Mouse (Mus musculus) layer of hippocampus, postnatal 10 days (tissue): Measurements from ENCODE around the gene Mob4. TPM values are rescaled to one million over a fixed set of nuclear protein-coding genes. Genes with fewer than 3 reads are reported as not detected.

ENCODE experiments used
- DNase-seq, 2 experiments: peaks; one replicate each; pipeline ENCODE4 v3.0.0; 2021; ENCODE audit warnings: low spot score in 2 of 2
- total RNA-seq, 2 experiments: library from RNA; stranded (reverse); gene quantifications; 2 replicates each; pipeline ENCODE4 v1.2.3; 2021

The Mob4 gene
- total RNA-seq, 2 experiments from 2014 or later, result 64.7 to 79.4 TPM

DNA sequence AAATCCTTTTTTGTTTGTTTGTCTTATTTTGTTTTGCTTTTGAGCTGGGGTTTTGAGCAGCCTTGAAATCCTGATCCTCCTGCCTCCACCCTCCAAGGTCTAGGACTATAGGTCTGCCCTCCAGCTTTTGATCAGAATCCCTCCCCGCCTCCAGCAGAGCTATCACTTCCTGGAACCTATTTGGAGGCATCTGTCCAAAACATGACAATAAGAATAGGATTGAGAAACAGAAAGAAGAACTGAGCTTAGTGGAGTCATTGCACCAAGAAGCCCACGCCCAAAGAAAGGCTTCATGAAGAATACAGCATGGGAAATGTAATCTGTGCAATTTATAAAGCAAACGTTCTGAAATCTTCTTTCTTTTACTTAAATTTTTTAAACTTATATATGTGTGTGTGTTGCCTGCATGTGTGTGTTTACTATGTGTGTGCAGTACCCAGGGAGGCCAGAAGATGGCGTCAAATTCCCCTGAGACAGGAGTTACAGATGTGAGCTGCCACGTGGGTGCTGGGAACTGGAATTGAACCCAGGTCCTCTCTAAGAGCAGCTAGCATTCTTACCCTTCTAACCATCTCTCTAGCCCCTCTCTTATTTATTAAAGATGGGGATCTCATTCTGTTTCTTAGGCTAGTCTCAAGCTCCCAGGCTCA is 49.0 kb downstream of the Mob4 start:
- no peak for DNase-seq

- no peak for DNase-seq
Observed at GRCm38 (mm10) chr1:55182392-55182791, 51.4 kb downstream of the Mob4 start.

DNA sequence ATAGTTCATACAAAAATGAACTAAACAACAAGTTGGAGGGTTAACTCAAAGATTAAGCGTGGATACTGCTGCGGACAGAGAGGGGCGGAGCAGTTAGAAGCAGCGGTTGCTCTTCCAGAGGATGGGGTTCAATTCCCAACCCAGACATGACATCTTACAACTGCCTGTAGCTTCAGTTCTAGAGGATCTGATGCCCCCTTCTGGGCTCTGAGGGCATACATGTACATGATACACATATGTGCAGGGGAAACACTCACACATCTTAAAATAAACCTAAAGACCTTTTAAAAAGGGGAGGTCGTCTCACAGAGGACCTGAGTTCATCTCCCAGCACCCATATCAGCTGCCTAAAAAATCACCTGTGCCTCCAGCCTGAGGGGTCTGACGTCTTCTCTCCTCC is 54.7 kb downstream of the Mob4 start:
- no peak for DNase-seq

DNA sequence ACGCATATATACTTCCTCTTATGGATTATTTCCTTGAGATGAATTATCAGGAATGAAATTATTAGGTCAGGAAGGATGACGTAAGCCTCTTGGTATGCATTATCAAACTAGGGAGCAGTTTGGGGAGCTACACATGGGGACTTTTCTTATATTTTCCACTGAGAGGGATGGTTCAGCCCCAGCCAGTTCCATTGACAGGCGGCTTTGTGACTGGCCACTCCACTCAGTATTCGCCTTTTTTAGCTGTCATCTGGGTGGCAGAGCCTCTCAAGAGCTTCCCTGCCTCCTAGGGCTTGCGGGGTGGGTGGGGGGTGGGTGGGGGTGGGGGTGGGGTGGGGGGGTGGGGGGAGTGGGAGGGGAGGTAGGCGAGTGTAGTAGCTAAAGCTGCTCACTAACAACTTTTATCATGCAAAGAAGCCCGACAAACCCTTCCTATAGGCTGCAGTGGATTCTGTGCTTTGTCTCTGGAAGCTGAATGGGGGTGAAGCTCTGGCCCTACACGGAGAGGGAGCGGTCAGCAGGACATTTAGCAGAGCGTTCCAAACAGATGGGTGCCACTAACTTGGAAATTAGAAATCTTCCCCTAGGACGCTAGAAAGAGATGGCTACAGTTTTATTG is 55.7 kb downstream of the Mob4 start:
- no peak for DNase-seq

GRCm38 (mm10) chr1:55192015-55192414 is 61.0 kb downstream of the Mob4 start:
- no peak for DNase-seq

DNA sequence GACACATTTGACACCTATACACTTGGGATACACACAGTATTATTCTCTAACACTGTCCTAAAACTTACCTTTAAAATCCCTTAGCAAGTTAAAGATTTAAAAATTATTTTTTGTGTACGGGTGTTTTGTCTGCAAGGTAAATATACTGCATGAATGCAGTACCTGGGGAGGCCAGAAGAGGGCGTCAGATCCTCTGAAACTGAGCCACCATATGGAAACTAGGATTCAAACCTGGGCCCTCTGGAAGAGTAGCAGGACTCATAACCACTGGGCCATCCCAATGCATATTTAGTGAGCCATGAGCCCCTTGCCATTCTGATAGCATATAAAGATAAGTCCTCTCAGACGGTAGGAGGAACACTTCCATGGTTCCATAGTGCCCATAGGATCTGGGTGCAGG is 61.8 kb downstream of the Mob4 start:
- peak in 1 of 2 experiments; percentile 43 for DNase-seq

DNA sequence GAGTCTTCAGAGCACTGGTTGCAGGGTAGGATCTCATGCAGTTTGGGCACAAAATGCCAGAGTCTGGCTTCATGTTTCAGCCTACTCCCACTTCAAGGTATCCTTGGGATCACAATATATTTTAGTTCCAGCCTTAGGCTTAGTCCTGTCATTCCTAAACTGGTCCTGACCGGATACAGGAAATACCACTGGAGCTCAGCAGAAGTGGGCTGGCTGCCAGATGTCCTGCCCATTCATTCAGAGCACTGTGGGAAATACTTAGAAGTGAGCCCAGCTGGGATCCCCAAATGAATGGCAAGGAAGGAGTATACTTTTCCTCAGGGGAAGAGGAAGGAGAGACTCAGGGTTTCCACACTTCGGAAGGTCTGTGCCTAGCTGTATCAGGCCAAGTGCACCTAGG is 62.3 kb downstream of the Mob4 start:
- DNase-seq, result peak in 1 of 2 experiments; percentile 43

DNA sequence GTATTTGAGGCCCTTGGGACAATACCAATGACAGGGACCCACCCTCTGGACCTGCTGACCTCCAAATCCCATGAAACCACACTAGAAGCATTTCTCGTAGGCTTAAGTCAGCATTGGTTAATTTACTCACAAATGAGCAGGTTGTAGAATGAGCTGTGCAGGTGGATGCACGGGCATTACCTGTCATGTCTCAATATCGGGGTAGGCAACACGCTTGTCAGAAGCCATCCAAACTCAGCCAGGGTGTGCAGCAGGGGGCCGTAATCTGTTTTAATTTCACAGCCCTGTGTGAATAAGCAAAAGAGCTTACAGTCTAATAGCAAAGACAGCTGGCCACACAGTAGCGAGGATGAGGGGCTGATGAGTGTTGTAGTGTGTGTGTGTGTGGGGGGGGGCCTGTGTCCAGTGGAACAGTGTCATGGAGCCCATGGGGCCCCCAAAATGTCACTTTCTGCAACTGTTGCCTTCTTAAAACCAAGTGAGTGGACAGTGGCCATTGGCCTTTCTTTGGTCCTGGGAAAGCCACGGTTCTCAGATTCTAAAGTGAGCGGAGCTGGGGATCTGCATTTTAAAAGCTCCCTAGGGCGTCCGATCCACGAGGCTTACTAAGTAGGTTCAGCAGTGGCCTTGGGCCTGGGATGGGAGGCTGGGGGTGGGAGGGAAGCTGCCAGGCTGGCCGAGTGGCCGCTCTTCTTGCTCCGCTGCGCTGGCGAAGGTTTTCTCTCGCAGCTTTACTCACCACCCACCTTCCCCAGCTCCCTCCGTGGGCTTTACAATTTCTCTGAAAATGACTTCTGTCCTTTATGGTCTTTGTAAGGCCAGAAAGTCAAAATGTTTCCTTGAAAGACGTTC is 63.3 kb downstream of the Mob4 start:
- peak in 1 of 2 experiments; percentile 26 for DNase-seq

- no peak for DNase-seq
Observed at GRCm38 (mm10) chr1:55195021-55195420, 64.0 kb downstream of the Mob4 start.

- DNase-seq, result no peak
Observed at GRCm38 (mm10) chr1:55196327-55197003, 65.4 kb downstream of the Mob4 start.

DNA sequence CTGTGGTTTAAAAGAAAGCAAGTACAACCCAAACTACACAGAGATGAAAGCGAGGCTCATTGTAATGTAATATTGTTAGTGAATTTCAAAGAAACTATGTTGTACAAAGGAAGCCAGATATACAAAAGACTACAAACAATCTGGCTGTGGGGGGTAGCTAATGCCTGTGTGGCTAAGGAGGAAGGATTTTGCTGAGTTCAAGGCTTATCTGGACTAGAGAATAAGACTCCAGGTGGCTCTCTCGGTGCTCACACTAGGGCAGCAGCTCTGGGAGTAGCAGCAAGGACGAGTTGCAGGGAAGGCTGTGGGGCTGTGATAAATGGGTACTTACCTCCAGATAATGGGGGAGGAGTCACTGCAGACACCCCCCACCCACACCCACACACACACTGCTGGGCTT is 67.7 kb downstream of the Mob4 start:
- no peak for DNase-seq

DNA sequence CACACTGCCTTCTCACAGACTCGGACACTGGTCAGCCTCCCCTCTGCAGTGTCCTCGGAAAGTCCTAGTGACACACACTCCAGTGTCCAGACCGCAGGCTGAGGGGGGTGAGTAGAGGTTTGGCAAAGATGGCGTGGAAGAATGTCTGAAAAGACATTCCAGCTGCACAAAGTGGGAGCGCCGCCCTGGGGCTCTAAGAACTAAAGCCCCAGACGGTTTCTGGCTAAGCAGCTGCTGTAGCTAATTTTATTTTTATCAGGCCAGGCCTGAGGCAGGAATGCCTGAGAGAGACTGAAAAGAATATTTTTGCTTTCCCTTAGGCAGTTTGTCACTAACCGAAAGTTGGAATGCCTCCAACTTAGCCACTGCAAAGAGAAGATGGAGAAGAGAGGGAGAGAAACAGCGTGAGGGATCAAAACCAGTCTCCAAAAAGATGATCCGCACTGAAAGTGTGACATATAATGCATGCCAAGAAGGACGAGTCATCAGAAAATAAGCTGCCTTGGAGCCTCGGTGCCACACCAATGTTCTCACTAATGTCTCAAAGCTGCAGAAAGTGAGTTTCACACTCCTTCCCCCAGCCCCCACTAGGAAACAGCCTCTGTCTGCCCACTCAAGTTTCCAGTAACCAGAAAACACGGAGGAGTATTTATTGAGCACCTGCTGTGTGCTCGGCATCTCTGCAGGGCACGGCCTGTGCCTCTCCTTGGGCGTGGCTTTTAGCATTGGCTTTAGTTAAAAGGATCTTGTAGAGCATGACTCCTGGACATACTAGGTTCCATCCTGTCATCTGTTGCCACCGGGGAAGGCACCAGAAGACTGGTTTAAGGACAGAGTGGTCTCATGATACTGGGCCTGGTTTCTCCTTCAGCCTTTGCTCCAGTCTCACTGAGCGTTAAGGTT is 71.1 kb downstream of the Mob4 start:
- DNase-seq, result peak; percentile 36 to 50

Other genes with a start within 250 kb of the Mob4 start
- 10 to 100 TPM; 37.8 to 38.1 TPM for gene Ankrd44, start 204.8 kb upstream of the Mob4 start, total RNA-seq
- gene Sf3b1, start 103.8 kb upstream of the Mob4 start, total RNA-seq, result 100 to 1,000 TPM; 168 to 180 TPM
- 10 to 100 TPM; 19.8 to 22.8 TPM for gene Coq10b, start 78.5 kb upstream of the Mob4 start, total RNA-seq
- 100 to 1,000 TPM; 103 to 106 TPM for gene Hspe1, start 43.1 kb upstream of the Mob4 start, total RNA-seq
- gene Hspd1, start 43.0 kb upstream of the Mob4 start, total RNA-seq, result 100 to 1,000 TPM; 214 to 215 TPM
- 10 to 100 TPM; 25.3 to 26.5 TPM for gene Rftn2, start 95.6 kb downstream of the Mob4 start, total RNA-seq
- gene Mars2, start 105.9 kb downstream of the Mob4 start, total RNA-seq, result 10 to 100 TPM; 12.5 to 13.1 TPM
- not detected for gene Boll, start 232.2 kb downstream of the Mob4 start, total RNA-seq